Mouse (Mus musculus): ENCODE results near the gene Fkbpl.

Fkbpl gene

DNA sequence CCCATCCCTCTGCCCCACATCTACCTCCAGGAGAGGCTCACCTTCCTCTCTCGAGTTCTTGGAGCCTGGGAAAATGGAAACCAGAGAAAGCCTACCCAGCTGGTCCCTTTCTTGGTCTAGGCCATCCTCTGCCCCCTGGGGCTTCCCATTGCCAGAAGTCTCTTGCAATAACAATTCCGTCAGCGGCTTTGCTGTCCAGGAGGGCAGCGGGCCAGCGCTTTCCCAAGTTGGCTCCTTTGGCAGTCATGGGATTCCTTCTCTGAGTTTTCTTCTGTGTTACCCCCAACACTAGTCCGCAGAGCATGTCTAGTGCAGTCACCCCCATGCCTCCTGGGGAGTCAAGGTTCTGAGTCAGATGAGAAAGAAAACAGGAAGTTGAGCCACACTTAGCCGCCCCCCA is 48.3 kb downstream of the Fkbpl start:
- peak in 1 of 2 experiments; percentile 27 for DNase-seq (ENCODE audit: low spot score in 2 of 2)
